In genomic region chr9:13888981-13889380, GRCm38 (mm10) we compare ENCODE assay signal across 12 mouse cellular contexts.
DNase-seq lines count a peak whose midpoint lies in the region; ATAC-seq lines count a peak whose summit lies in the region.
"Had no signal": no experiment of that assay in that cellular context is flagged by ENCODE, and none has a peak within 500 bp of the region (broad histone marks: within the 10 kb centered on the region; RNA-seq: fewer than 3 reads in every experiment).

No protein-coding gene starts in this region.

- H3K36me3 ChIP-seq in forebrain, embryonic 12.5 days (replicated peaks), result no peaks in the 10 kb centered on the region
- H3K36me3 ChIP-seq in forebrain, embryonic 15.5 days, result no peaks in the 10 kb centered on the region
- no peaks in the 10 kb centered on the region for H3K36me3 ChIP-seq in hindbrain, embryonic 12.5 days
- H3K36me3 ChIP-seq in hindbrain, embryonic 13.5 days, result no peaks in the 10 kb centered on the region
- H3K36me3 ChIP-seq in neural tube, embryonic 15.5 days, result no peaks in the 10 kb centered on the region
- H3K36me3 ChIP-seq: embryonic facial prominence, embryonic 13.5 days; heart, embryonic 13.5 days; hindbrain, embryonic 15.5 days had no signal

- H3K4me1 ChIP-seq in forebrain, embryonic 12.5 days, result no peaks in the 10 kb centered on the region
- H3K4me1 ChIP-seq in forebrain, embryonic 15.5 days, result 0 out of 2 replicates have a peak, but pooled peaks cover 6% of the 10 kb centered on the region
- H3K4me1 ChIP-seq in hindbrain, embryonic 12.5 days, result no peaks in the 10 kb centered on the region
- H3K4me1 ChIP-seq in hindbrain, embryonic 13.5 days (replicated peaks), result peaks cover 3% of the 10 kb centered on the region; the same call in 1 of the 2 replicates
- H3K4me1 ChIP-seq in neural tube, embryonic 15.5 days, result peaks cover 10% of the 10 kb centered on the region
- H3K4me1 ChIP-seq: heart, embryonic 13.5 days had no signal

- no peak overlapping the region for H3K4me3 ChIP-seq in forebrain, embryonic 12.5 days (replicated peaks)
- H3K4me3 ChIP-seq in forebrain, embryonic 15.5 days, result no peak overlapping the region
- no peak overlapping the region for H3K4me3 ChIP-seq in hindbrain, embryonic 12.5 days
- no peak overlapping the region for H3K4me3 ChIP-seq in hindbrain, embryonic 13.5 days
- no peak overlapping the region for H3K4me3 ChIP-seq in neural tube, embryonic 15.5 days (replicated peaks)
- H3K4me3 ChIP-seq: embryonic facial prominence, embryonic 13.5 days; heart, embryonic 13.5 days; hindbrain, embryonic 15.5 days had no signal

- 80% methylated on average over 5 of the region's 5 CpGs for WGBS in forebrain, embryonic 12.5 days
- WGBS in forebrain, embryonic 15.5 days, result 77% methylated on average over 5 of the region's 5 CpGs
- WGBS in hindbrain, embryonic 12.5 days, result 80% methylated on average over 5 of the region's 5 CpGs
- WGBS in hindbrain, embryonic 13.5 days, result 81% methylated on average over 5 of the region's 5 CpGs
- WGBS in neural tube, embryonic 15.5 days, result 83% methylated on average over 5 of the region's 5 CpGs

- 0 out of 2 replicates have a peak, but pooled peaks have one; percentile 21 for ATAC-seq in forebrain, embryonic 12.5 days (ENCODE audit: low FRiP score)
- ATAC-seq in forebrain, embryonic 15.5 days (replicated peaks), result no peak
- peak; percentile 35; the same call in 1 of the 2 replicates for ATAC-seq in hindbrain, embryonic 12.5 days (ENCODE audit: low FRiP score)
- no peak for ATAC-seq in hindbrain, embryonic 13.5 days (ENCODE audit: low FRiP score)
- no peak for ATAC-seq in neural tube, embryonic 15.5 days (ENCODE audit: low FRiP score)

- H3K27ac ChIP-seq in forebrain, embryonic 12.5 days, result no peak overlapping the region
- H3K27ac ChIP-seq in forebrain, embryonic 15.5 days (replicated peaks), result no peak overlapping the region
- H3K27ac ChIP-seq in hindbrain, embryonic 12.5 days, result no peak overlapping the region
- no peak overlapping the region for H3K27ac ChIP-seq in hindbrain, embryonic 13.5 days
- H3K27ac ChIP-seq in neural tube, embryonic 15.5 days (replicated peaks), result 0 out of 2 replicates have a peak overlapping the region, but pooled peaks have one; percentile 28
- H3K27ac ChIP-seq: embryonic facial prominence, embryonic 13.5 days; heart, embryonic 13.5 days; hindbrain, embryonic 15.5 days had no signal

- H3K9me3 ChIP-seq in forebrain, embryonic 12.5 days, result 0 out of 2 replicates have a peak, but pooled peaks cover 4% of the 10 kb centered on the region
- no peaks in the 10 kb centered on the region for H3K9me3 ChIP-seq in forebrain, embryonic 15.5 days
- H3K9me3 ChIP-seq in hindbrain, embryonic 12.5 days (replicated peaks), result peaks cover 3% of the 10 kb centered on the region; the same call in 1 of the 2 replicates
- no peaks in the 10 kb centered on the region; the same call in 1 of the 2 replicates for H3K9me3 ChIP-seq in hindbrain, embryonic 13.5 days
- H3K9me3 ChIP-seq in neural tube, embryonic 15.5 days (replicated peaks), result no peaks in the 10 kb centered on the region
- H3K9me3 ChIP-seq: hindbrain, embryonic 15.5 days had no signal

- no peak overlapping the region for H3K4me2 ChIP-seq in forebrain, embryonic 12.5 days
- H3K4me2 ChIP-seq in forebrain, embryonic 15.5 days (replicated peaks), result no peak overlapping the region
- H3K4me2 ChIP-seq in hindbrain, embryonic 12.5 days (replicated peaks), result no peak overlapping the region
- no peak overlapping the region for H3K4me2 ChIP-seq in hindbrain, embryonic 13.5 days
- no peak overlapping the region for H3K4me2 ChIP-seq in neural tube, embryonic 15.5 days
- H3K4me2 ChIP-seq: heart, embryonic 13.5 days; hindbrain, embryonic 15.5 days had no signal

- H3K9ac ChIP-seq in forebrain, embryonic 12.5 days, result no peak overlapping the region
- no peak overlapping the region for H3K9ac ChIP-seq in forebrain, embryonic 15.5 days (replicated peaks)
- no peak overlapping the region for H3K9ac ChIP-seq in hindbrain, embryonic 12.5 days
- H3K9ac ChIP-seq in hindbrain, embryonic 13.5 days, result no peak overlapping the region
- H3K9ac ChIP-seq in neural tube, embryonic 15.5 days (replicated peaks), result no peak overlapping the region
- H3K9ac ChIP-seq: embryonic facial prominence, embryonic 13.5 days; heart, embryonic 13.5 days; hindbrain, embryonic 15.5 days had no signal

- peaks cover 10% of the 10 kb centered on the region; the same call in 1 of the 2 replicates for H3K27me3 ChIP-seq in forebrain, embryonic 12.5 days
- H3K27me3 ChIP-seq in forebrain, embryonic 15.5 days, result peaks cover 5% of the 10 kb centered on the region; the same call in 1 of the 2 replicates
- H3K27me3 ChIP-seq in hindbrain, embryonic 12.5 days, result no peaks in the 10 kb centered on the region
- no peaks in the 10 kb centered on the region for H3K27me3 ChIP-seq in hindbrain, embryonic 13.5 days
- no peaks in the 10 kb centered on the region for H3K27me3 ChIP-seq in neural tube, embryonic 15.5 days (replicated peaks)
- H3K27me3 ChIP-seq: CH12.LX; hindbrain, embryonic 15.5 days; Patski had no signal

- DNase-seq in neural tube, embryonic 10.5 days (ENCODE audit: extremely low spot score, low spot score), result no peak
- no peak for DNase-seq in thymus, postnatal 0 days (ENCODE audit: low spot score)

Comparison
In these comparisons a context has a peak if more than half of its experiments do, and no peak if none do; other contexts are left out.
1. ATAC-seq: peak in forebrain, embryonic 12.5 days (single experiment) and hindbrain, embryonic 12.5 days (single experiment); none in forebrain, embryonic 15.5 days (single experiment), hindbrain, embryonic 13.5 days (single experiment) and neural tube, embryonic 15.5 days (single experiment).